Mouse (Mus musculus) left cerebral cortex, postnatal 4 days (tissue): ENCODE results near the gene Cntln. TPM values are rescaled to one million over a fixed set of nuclear protein-coding genes. Genes with fewer than 3 reads are reported as not detected.
A peak's percentile ranks its signal among the peaks of the same experiment; 100 is the strongest.

Experiments
- DNase-seq: peaks from one replicate; pipeline ENCODE4 v3.0.0-alpha.2; 2022
- intact Hi-C: fragments of 180-260 bp; cut with DNase I; formaldehyde crosslinking; loops from one replicate; pipeline ENCODE4 v1.15.1; 2025
- total RNA-seq, 2 experiments: library from RNA; stranded (reverse); gene quantifications; 2 replicates each; pipeline ENCODE4 v1.2.3; 2021

Gene Cntln
- total RNA-seq, 2 experiments from 2014 or later, result 9.3 to 10.5 TPM

GRCm38 (mm10) chr4:85049933-85050553, 165.9 kb downstream of the Cntln start:
- intact Hi-C loops, result no loop called here
- DNase-seq, result no peak

- intact Hi-C loops, result no loop called here
- DNase-seq, result no peak
Observed at GRCm38 (mm10) chr4:85054616-85055015, 170.5 kb downstream of the Cntln start.

- DNase-seq, result no peak
- intact Hi-C loops, result no loop called here
Observed at GRCm38 (mm10) chr4:85059598-85059997, 175.5 kb downstream of the Cntln start.

GRCm38 (mm10) chr4:85061676-85062075, 177.6 kb downstream of the Cntln start:
- intact Hi-C loops, result no loop called here

GRCm38 (mm10) chr4:85096033-85096432, 211.9 kb downstream of the Cntln start:
- DNase-seq, result no peak
- intact Hi-C loops, result loop anchor here (5.0 kb wide), 2 partner anchors 219 to 1304 kb away; no protein-coding TSS in a partner anchor

More at GRCm38 (mm10) chr4:85061676-85062075, 177.6 kb downstream of the Cntln start:
- no peak for DNase-seq

- peak; percentile 79 for DNase-seq
- intact Hi-C loops, result loop anchor here (5.0 kb wide), 2 partner anchors 219 to 1304 kb away; no protein-coding TSS in a partner anchor
Observed at GRCm38 (mm10) chr4:85096682-85097081, 212.6 kb downstream of the Cntln start.

- intact Hi-C loops, result no loop called here
- no peak for DNase-seq
Observed at GRCm38 (mm10) chr4:85102168-85102567, 218.1 kb downstream of the Cntln start.

- intact Hi-C loops, result no loop called here
Observed at GRCm38 (mm10) chr4:85106416-85106815, 222.3 kb downstream of the Cntln start.

GRCm38 (mm10) chr4:85106961-85107360, 222.9 kb downstream of the Cntln start:
- no peak for DNase-seq
- intact Hi-C loops, result no loop called here

More at GRCm38 (mm10) chr4:85106416-85106815, 222.3 kb downstream of the Cntln start:
- DNase-seq, result no peak

- intact Hi-C loops, result no loop called here
- no peak for DNase-seq
Observed at GRCm38 (mm10) chr4:85120271-85120670, 236.2 kb downstream of the Cntln start.

GRCm38 (mm10) chr4:85149726-85150125, 265.6 kb downstream of the Cntln start:
- no peak for DNase-seq
- intact Hi-C loops, result no loop called here

- intact Hi-C loops, result no loop called here
- no peak for DNase-seq
Observed at GRCm38 (mm10) chr4:85151881-85152280, 267.8 kb downstream of the Cntln start.

- DNase-seq, result no peak
- intact Hi-C loops, result no loop called here
Observed at GRCm38 (mm10) chr4:85154361-85154760, 270.3 kb downstream of the Cntln start.

GRCm38 (mm10) chr4:85161156-85161555, 277.0 kb downstream of the Cntln start:
- DNase-seq, result no peak
- intact Hi-C loops, result loop anchor here (5.0 kb wide), 3 partner anchors 231 to 656 kb away; no protein-coding TSS in a partner anchor

GRCm38 (mm10) chr4:85162468-85163312, 278.6 kb downstream of the Cntln start:
- intact Hi-C loops, result loop anchor here (2.0 to 5.0 kb wide), 4 partner anchors 230 to 1392 kb away; no protein-coding TSS in a partner anchor
- DNase-seq, result peak; percentile 76

- peak; percentile 88 for DNase-seq
- intact Hi-C loops, result loop anchor here (2.0 to 5.0 kb wide), 4 partner anchors 229 to 1392 kb away; no protein-coding TSS in a partner anchor
Observed at GRCm38 (mm10) chr4:85163313-85163615, 279.2 kb downstream of the Cntln start.

GRCm38 (mm10) chr4:85168001-85168400, 283.9 kb downstream of the Cntln start:
- peak; percentile 73 for DNase-seq
- intact Hi-C loops, result no loop called here

GRCm38 (mm10) chr4:85175466-85175865, 291.4 kb downstream of the Cntln start:
- intact Hi-C loops, result no loop called here
- no peak for DNase-seq

- intact Hi-C loops, result no loop called here
- DNase-seq, result no peak
Observed at GRCm38 (mm10) chr4:85178394-85179051, 294.4 kb downstream of the Cntln start.
